Mouse (Mus musculus): Measurements from ENCODE around the gene Cacfd1. TPM values are rescaled to one million over a fixed set of nuclear protein-coding genes. Genes with fewer than 3 reads are reported as not detected.

The Cacfd1 gene
- 27.3 TPM for total RNA-seq (2023)

GRCm38 (mm10) chr2:27009714-27010244 lies at the start of gene Cacfd1:
TSS of gene Cacfd1 (plus strand) at chr2:27009926.

GRCm38 (mm10) chr2:26963923-26964723 lies 45.6 kb upstream of the Cacfd1 start, which contains the start of gene Rexo4:
TSS of gene Rexo4 (minus strand) at chr2:26964386.

GRCm38 (mm10) chr2:26973116-26973515 lies 36.6 kb upstream of the Cacfd1 start, which contains the start of gene Adamts13:
TSS of gene Adamts13 (plus strand) at chr2:26973416.

GRCm38 (mm10) chr2:27027618-27028436 lies 18.1 kb downstream of the Cacfd1 start, which contains the start of gene Slc2a6:
TSS of gene Slc2a6 (minus strand) at chr2:27027998.

Other genes with a start within 250 kb of the Cacfd1 start
- not detected for gene Abo, start 144.9 kb upstream of the Cacfd1 start, total RNA-seq (2023)
- gene Surf6, start 107.0 kb upstream of the Cacfd1 start, total RNA-seq (2023) = 56.4 TPM
- 16.5 TPM for gene Med22, start 99.2 kb upstream of the Cacfd1 start, total RNA-seq (2023)
- gene Rpl7a, start 99.2 kb upstream of the Cacfd1 start, total RNA-seq (2023) = 977 TPM
- 55.3 TPM for gene Surf2, start 93.6 kb upstream of the Cacfd1 start, total RNA-seq (2023)
- gene Surf1, start 93.4 kb upstream of the Cacfd1 start, total RNA-seq (2023) = 52.4 TPM
- gene Surf4, start 76.0 kb upstream of the Cacfd1 start, total RNA-seq (2023) = 67.4 TPM
- not detected for gene Stkld1, start 75.9 kb upstream of the Cacfd1 start, total RNA-seq (2023)
- gene Rexo4, start 45.5 kb upstream of the Cacfd1 start, total RNA-seq (2023) = 57.3 TPM
- gene Adamts13, start 36.5 kb upstream of the Cacfd1 start, total RNA-seq (2023) = not detected
- gene Slc2a6, start 18.1 kb downstream of the Cacfd1 start, total RNA-seq (2023) = 2.4 TPM
- not detected for gene Mymk, start 62.3 kb downstream of the Cacfd1 start, total RNA-seq (2023)
- 0.58 TPM for gene Adamtsl2, start 69.5 kb downstream of the Cacfd1 start, total RNA-seq (2023)
- not detected for gene Fam163b, start 132.6 kb downstream of the Cacfd1 start, total RNA-seq (2023)
- not detected for gene Dbh, start 155.3 kb downstream of the Cacfd1 start, total RNA-seq (2023)
- gene Sardh, start 238.4 kb downstream of the Cacfd1 start, total RNA-seq (2023) = 0.46 TPM

All from CD8-positive naive resting alpha-beta T cell, adult 57 days (primary cell).